Mouse (Mus musculus): ENCODE measurements around the gene Ifnlr1. TPM values are rescaled to one million over a fixed set of nuclear protein-coding genes. Genes with fewer than 3 reads are reported as not detected.

The Ifnlr1 gene
- polyA plus RNA-seq, 1 experiment from 2014 or later: 2.7 TPM

GRCm38 (mm10) chr4:135744726-135745448 lies 58.8 kb downstream of the Ifnlr1 start:
- DNase-seq (ENCODE audit: low spot score) (peak; percentile 13), ATAC-seq (0 out of 2 replicates have a peak, but pooled peaks have one; percentile 17)
- H3K4me3 ChIP-seq (ENCODE audit: low read depth, low read length): no peak overlapping the region
- H3K9ac ChIP-seq (replicated peaks; ENCODE audit: low read depth): no peak overlapping the region
- 10% methylated on average over 16 of the region's 16 CpGs for WGBS
- no peak overlapping the region for H3K27ac ChIP-seq (ENCODE audit: low read length)
- no peaks in the 10 kb centered on the region for H3K27me3 ChIP-seq (replicated peaks; ENCODE audit: insufficient read depth, low read length)
- no peaks in the 10 kb centered on the region for H3K4me1 ChIP-seq (ENCODE audit: insufficient read depth, low read depth, low read length)
- H3K4me2 ChIP-seq (replicated peaks; ENCODE audit: low read depth, low read length): no peak overlapping the region
- no peaks in the 10 kb centered on the region for H3K9me3 ChIP-seq (ENCODE audit: low read length)
- TF ChIP-seq EP300 (IDR thresholded peaks at IDR 0.05) (no peak), CTCF (IDR thresholded peaks at IDR 0.05) (no peak)
- no peaks in the 10 kb centered on the region for H3K36me3 ChIP-seq (ENCODE audit: insufficient read depth, low read length)

GRCm38 (mm10) chr4:135745613-135746012 lies 59.5 kb downstream of the Ifnlr1 start:
- Histone ChIP-seq H3K9me3 (ENCODE audit: low read length) (no peaks in the 10 kb centered on the region), H3K4me1 (ENCODE audit: insufficient read depth, low read depth, low read length) (no peaks in the 10 kb centered on the region), H3K4me3 (ENCODE audit: low read depth, low read length) (no peak overlapping the region), H3K27me3 (replicated peaks; ENCODE audit: insufficient read depth, low read length) (no peaks in the 10 kb centered on the region), H3K9ac (replicated peaks; ENCODE audit: low read depth) (no peak overlapping the region), H3K4me2 (replicated peaks; ENCODE audit: low read depth, low read length) (no peak overlapping the region), H3K36me3 (ENCODE audit: insufficient read depth, low read length) (no peaks in the 10 kb centered on the region), H3K27ac (ENCODE audit: low read length) (no peak overlapping the region)
- ATAC-seq: no peak
- DNase-seq (ENCODE audit: low spot score): no peak
- 61% methylated on average over 10 of the region's 10 CpGs for WGBS
- TF ChIP-seq EP300 (IDR thresholded peaks at IDR 0.05) (no peak), CTCF (IDR thresholded peaks at IDR 0.05) (no peak)

DNA sequence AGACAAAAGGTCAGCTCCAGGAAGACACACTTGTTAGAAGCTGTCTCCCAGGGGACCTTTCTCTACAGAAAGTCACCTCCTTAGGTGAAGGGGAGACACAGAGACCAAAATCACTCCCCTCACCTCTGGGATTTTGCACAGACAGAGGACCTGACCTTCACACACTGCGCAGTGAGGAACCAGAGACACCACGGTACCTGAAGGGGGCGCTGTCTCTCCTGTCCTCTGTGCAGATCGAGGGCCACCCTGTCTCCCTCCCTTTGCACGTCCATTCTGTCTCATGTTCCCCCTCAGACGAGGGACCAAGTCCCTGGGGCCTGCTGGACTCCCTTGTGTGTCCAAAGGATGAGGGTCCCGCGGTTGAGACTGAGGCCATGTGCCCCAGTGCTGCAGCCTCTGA lies 64.8 kb downstream of the Ifnlr1 start:
- Histone ChIP-seq H3K36me3 (ENCODE audit: insufficient read depth, low read length) (no peaks in the 10 kb centered on the region), H3K9me3 (ENCODE audit: low read length) (no peaks in the 10 kb centered on the region), H3K4me2 (replicated peaks; ENCODE audit: low read depth, low read length) (no peak overlapping the region), H3K4me3 (ENCODE audit: low read depth, low read length) (no peak overlapping the region), H3K27me3 (replicated peaks; ENCODE audit: insufficient read depth, low read length) (no peaks in the 10 kb centered on the region), H3K27ac (ENCODE audit: low read length) (no peak overlapping the region), H3K9ac (replicated peaks; ENCODE audit: low read depth) (no peak overlapping the region), H3K4me1 (ENCODE audit: insufficient read depth, low read depth, low read length) (no peaks in the 10 kb centered on the region)
- TF ChIP-seq CTCF (IDR thresholded peaks at IDR 0.05) (peak; percentile 26; the same call in 1 of the 2 replicates), EP300 (IDR thresholded peaks at IDR 0.05) (no peak)
- DNase-seq (ENCODE audit: low spot score) (no peak), ATAC-seq (no peak)
- 80% methylated on average over 8 of the region's 8 CpGs for WGBS

DNA sequence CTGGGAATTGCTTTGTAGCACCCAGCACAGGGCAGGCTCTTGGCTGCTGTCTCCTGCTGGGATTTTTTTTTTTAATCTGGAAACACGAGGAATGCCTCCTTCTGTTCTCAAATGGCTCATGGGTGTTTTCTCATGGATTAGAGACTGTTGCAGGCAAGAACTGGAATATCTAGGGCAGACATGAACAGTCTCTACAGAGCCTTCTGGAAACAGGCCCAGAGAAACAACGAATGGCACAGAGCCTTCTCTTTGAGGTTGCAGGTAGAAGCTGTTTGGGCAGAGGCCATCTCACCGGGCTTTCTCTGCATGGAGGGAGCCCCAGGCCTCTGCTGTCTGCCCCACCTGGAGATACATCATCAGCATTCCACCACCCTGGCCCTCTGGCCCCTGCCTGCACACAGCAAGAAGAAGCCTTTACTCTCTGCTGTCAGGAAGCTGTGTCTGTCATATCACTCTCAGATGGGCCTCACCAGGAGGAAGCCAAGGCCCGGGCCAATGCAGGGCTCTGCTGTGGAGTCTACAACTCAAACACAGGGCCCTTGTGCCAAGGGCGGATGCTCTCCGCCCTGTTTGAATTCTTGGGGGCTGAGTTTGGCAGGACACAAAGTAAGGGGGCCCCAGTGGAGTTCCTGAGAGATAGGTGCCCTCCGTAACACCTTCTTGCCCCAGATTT lies 66.2 kb downstream of the Ifnlr1 start:
- Histone ChIP-seq H3K9me3 (ENCODE audit: low read length) (no peaks in the 10 kb centered on the region), H3K36me3 (ENCODE audit: insufficient read depth, low read length) (no peaks in the 10 kb centered on the region), H3K9ac (replicated peaks; ENCODE audit: low read depth) (no peak overlapping the region), H3K27ac (ENCODE audit: low read length) (no peak overlapping the region), H3K4me1 (ENCODE audit: insufficient read depth, low read depth, low read length) (no peaks in the 10 kb centered on the region), H3K27me3 (replicated peaks; ENCODE audit: insufficient read depth, low read length) (no peaks in the 10 kb centered on the region), H3K4me2 (replicated peaks; ENCODE audit: low read depth, low read length) (no peak overlapping the region), H3K4me3 (ENCODE audit: low read depth, low read length) (no peak overlapping the region)
- WGBS: 64% methylated on average over 7 of the region's 7 CpGs
- no peak for TF ChIP-seq EP300 (IDR thresholded peaks at IDR 0.05)
- no peak for TF ChIP-seq CTCF (IDR thresholded peaks at IDR 0.05)
- no peak for ATAC-seq
- no peak for DNase-seq (ENCODE audit: low spot score)

- H3K4me1 ChIP-seq (ENCODE audit: insufficient read depth, low read depth, low read length): no peaks in the 10 kb centered on the region
- 50% methylated on average over 8 of the region's 8 CpGs for WGBS
- no peak overlapping the region for H3K9ac ChIP-seq (replicated peaks; ENCODE audit: low read depth)
- H3K4me3 ChIP-seq (ENCODE audit: low read depth, low read length): no peak overlapping the region
- no peaks in the 10 kb centered on the region for H3K36me3 ChIP-seq (ENCODE audit: insufficient read depth, low read length)
- ATAC-seq: no peak
- no peaks in the 10 kb centered on the region for H3K9me3 ChIP-seq (ENCODE audit: low read length)
- TF ChIP-seq CTCF (IDR thresholded peaks at IDR 0.05) (no peak), EP300 (IDR thresholded peaks at IDR 0.05) (no peak)
- H3K27ac ChIP-seq (ENCODE audit: low read length): no peak overlapping the region
- no peak overlapping the region for H3K4me2 ChIP-seq (replicated peaks; ENCODE audit: low read depth, low read length)
- no peaks in the 10 kb centered on the region for H3K27me3 ChIP-seq (replicated peaks; ENCODE audit: insufficient read depth, low read length)
- DNase-seq (ENCODE audit: low spot score): no peak
These were observed 66.7 kb downstream of the Ifnlr1 start for GRCm38 (mm10) chr4:135752779-135753164.

Other genes starting within 250 kb of the Ifnlr1 start
- gene Stpg1, start 191.5 kb upstream of the Ifnlr1 start, polyA plus RNA-seq (2015; fragmentation: Nextera tagmentation; extraction: Ambion mirVana): 0.83 and 0.85 TPM in 2 replicates
- 9.7 and 12.0 TPM in 2 replicates for gene Nipal3, start 191.2 kb upstream of the Ifnlr1 start, polyA plus RNA-seq (2015; fragmentation: Nextera tagmentation; extraction: Ambion mirVana)
- gene Grhl3, start 112.7 kb upstream of the Ifnlr1 start, polyA plus RNA-seq (2015; fragmentation: Nextera tagmentation; extraction: Ambion mirVana): 1.2 and 1.5 TPM in 2 replicates
- not detected in 2 replicates for gene Il22ra1, start 41.9 kb downstream of the Ifnlr1 start, polyA plus RNA-seq (2015; fragmentation: Nextera tagmentation; extraction: Ambion mirVana)
- 3.0 and 3.3 TPM in 2 replicates for gene Myom3, start 73.4 kb downstream of the Ifnlr1 start, polyA plus RNA-seq (2015; fragmentation: Nextera tagmentation; extraction: Ambion mirVana)
- gene Srsf10, start 169.5 kb downstream of the Ifnlr1 start, polyA plus RNA-seq (2015; fragmentation: Nextera tagmentation; extraction: Ambion mirVana): 153 and 160 TPM in 2 replicates
- 139 and 145 TPM in 2 replicates for gene Pnrc2, start 187.6 kb downstream of the Ifnlr1 start, polyA plus RNA-seq (2015; fragmentation: Nextera tagmentation; extraction: Ambion mirVana)
- 1.9 and 2.2 TPM in 2 replicates for gene Cnr2, start 209.1 kb downstream of the Ifnlr1 start, polyA plus RNA-seq (2015; fragmentation: Nextera tagmentation; extraction: Ambion mirVana)
- gene Fuca1, start 234.4 kb downstream of the Ifnlr1 start, polyA plus RNA-seq (2015; fragmentation: Nextera tagmentation; extraction: Ambion mirVana): 107 and 131 TPM in 2 replicates